ENCODE assay signal across 8 mouse cellular contexts in genomic region chr2:77816413-77817314, GRCm38 (mm10). TPM values are rescaled to one million over a fixed set of nuclear protein-coding genes. Genes with fewer than 3 reads are reported as not detected.
DNase-seq lines count a peak whose midpoint lies in the region; ATAC-seq and TF ChIP-seq lines count a peak whose summit lies in the region.

No protein-coding gene starts in this region.

- peaks cover 19% of the 10 kb centered on the region for H3K27me3 ChIP-seq in lung, postnatal 0 days (replicated peaks; ENCODE audit: insufficient read depth, low read length)
- H3K27me3 ChIP-seq in heart, embryonic 10.5 days (ENCODE audit: insufficient read depth, poor library complexity, severe bottlenecking), result peaks cover 60% of the 10 kb centered on the region
- peaks cover 13% of the 10 kb centered on the region for H3K27me3 ChIP-seq in kidney, postnatal 0 days (ENCODE audit: insufficient read depth, low read length)

- peak overlapping the region; percentile 90 for H3K4me2 ChIP-seq in lung, postnatal 0 days (replicated peaks; ENCODE audit: low read depth, low read length)
- H3K4me2 ChIP-seq in kidney, postnatal 0 days (ENCODE audit: low read length), result peak overlapping the region; percentile 99

- TF ChIP-seq EP300 in lung, postnatal 0 days (IDR thresholded peaks at IDR 0.05), result no peak

- 2% methylated on average over 38 of the region's 116 CpGs for WGBS in lung, postnatal 0 days
- under 1% methylated on average over 115 of the region's 116 CpGs for WGBS in heart, embryonic 10.5 days
- WGBS in kidney, postnatal 0 days, result under 1% methylated on average over 104 of the region's 116 CpGs

- TF ChIP-seq CTCF in lung, postnatal 0 days (IDR thresholded peaks at IDR 0.05), result no peak
- TF ChIP-seq CTCF in kidney, postnatal 0 days (IDR thresholded peaks at IDR 0.05; ENCODE audit: low read depth), result no peak

- no peak overlapping the region for H3K9ac ChIP-seq in lung, postnatal 0 days (replicated peaks; ENCODE audit: low read depth)
- H3K9ac ChIP-seq in kidney, postnatal 0 days (ENCODE audit: low read depth, low read length), result peak overlapping the region; percentile 43

- ATAC-seq in lung, postnatal 0 days, result peak; percentile 66
- ATAC-seq in kidney, postnatal 0 days (replicated peaks; ENCODE audit: low FRiP score, low read depth), result peak; percentile 84

- H3K27ac ChIP-seq in lung, postnatal 0 days (ENCODE audit: low read length), result no peak overlapping the region
- H3K27ac ChIP-seq in heart, embryonic 10.5 days, result peak overlapping the region; percentile 75
- peak overlapping the region; percentile 37; the same call in 1 of the 2 replicates for H3K27ac ChIP-seq in kidney, postnatal 0 days

- peak overlapping the region; percentile 46 for H3K4me3 ChIP-seq in lung, postnatal 0 days (ENCODE audit: low read depth, low read length)
- H3K4me3 ChIP-seq in heart, embryonic 10.5 days, result peak overlapping the region; percentile 73
- peak overlapping the region; percentile 55 for H3K4me3 ChIP-seq in kidney, postnatal 0 days (replicated peaks; ENCODE audit: low read depth, low read length)

- no peaks in the 10 kb centered on the region for H3K9me3 ChIP-seq in lung, postnatal 0 days (ENCODE audit: low read length)
- H3K9me3 ChIP-seq in heart, embryonic 10.5 days, result no peaks in the 10 kb centered on the region
- no peaks in the 10 kb centered on the region for H3K9me3 ChIP-seq in kidney, postnatal 0 days (replicated peaks; ENCODE audit: low read length)

- peak; percentile 12 for DNase-seq in lung, postnatal 0 days (ENCODE audit: low spot score)
- DNase-seq in lung, postnatal 25 days (ENCODE audit: low spot score), result no peak
- peak; percentile 23 for DNase-seq in embryo, embryonic 11.5 days (ENCODE audit: low read depth, low spot score)
- DNase-seq in heart, embryonic 10.5 days (ENCODE audit: low spot score), result no peak
- peak; percentile 42 for DNase-seq in kidney, postnatal 0 days (ENCODE audit: low spot score)
- peak; percentile 5 to 45 for DNase-seq in lung, postnatal 4 days
- peak; percentile 41 for DNase-seq in right cerebral cortex, postnatal 14 days
- DNase-seq in thymus, postnatal 14 days, result no peak

- peaks cover 3% of the 10 kb centered on the region; the same call in 1 of the 2 replicates for H3K4me1 ChIP-seq in lung, postnatal 0 days (ENCODE audit: insufficient read depth, low read depth, low read length)
- H3K4me1 ChIP-seq in heart, embryonic 10.5 days, result peaks cover 14% of the 10 kb centered on the region
- H3K4me1 ChIP-seq in kidney, postnatal 0 days (replicated peaks; ENCODE audit: insufficient read depth, low read length), result peaks cover 9% of the 10 kb centered on the region; the same call in 1 of the 2 replicates

- H3K36me3 ChIP-seq in lung, postnatal 0 days (ENCODE audit: insufficient read depth, low read length), result no peaks in the 10 kb centered on the region
- no peaks in the 10 kb centered on the region for H3K36me3 ChIP-seq in heart, embryonic 10.5 days
- H3K36me3 ChIP-seq in kidney, postnatal 0 days (ENCODE audit: insufficient read depth, low read length), result no peaks in the 10 kb centered on the region

RNA-seq across cellular contexts. Expression of gene Zfp385b, which starts 2.8 kb away (rescaled TPM):
- polyA plus RNA-seq in lung, postnatal 0 days (2015; fragmentation: Nextera tagmentation; extraction: Ambion mirVana), result 13.9 and 15.8 TPM in 2 replicates
- polyA plus RNA-seq in heart, embryonic 10.5 days (2016; fragmentation: Nextera tagmentation; extraction: Ambion mirVana), result 2.6 and 3.2 TPM in 2 replicates
- 9.1 and 9.9 TPM in 2 replicates for polyA plus RNA-seq in kidney, postnatal 0 days (2015; fragmentation: Nextera tagmentation; extraction: Ambion mirVana)

Comparison
In these comparisons a context has a peak if more than half of its experiments do, and no peak if none do; other contexts are left out.
1. DNase-seq: peak in lung, postnatal 0 days (single experiment), embryo, embryonic 11.5 days (single experiment), kidney, postnatal 0 days (single experiment), lung, postnatal 4 days (2 of 2) and right cerebral cortex, postnatal 14 days (single experiment); none in lung, postnatal 25 days (single experiment), heart, embryonic 10.5 days (single experiment) and thymus, postnatal 14 days (single experiment).
2. Peak in every context shown above with its lines, with median percentiles within 50 percentile points of each other: H3K4me3 ChIP-seq.